Mouse (Mus musculus): ENCODE measurements around the gene Gbf1.

DNA sequence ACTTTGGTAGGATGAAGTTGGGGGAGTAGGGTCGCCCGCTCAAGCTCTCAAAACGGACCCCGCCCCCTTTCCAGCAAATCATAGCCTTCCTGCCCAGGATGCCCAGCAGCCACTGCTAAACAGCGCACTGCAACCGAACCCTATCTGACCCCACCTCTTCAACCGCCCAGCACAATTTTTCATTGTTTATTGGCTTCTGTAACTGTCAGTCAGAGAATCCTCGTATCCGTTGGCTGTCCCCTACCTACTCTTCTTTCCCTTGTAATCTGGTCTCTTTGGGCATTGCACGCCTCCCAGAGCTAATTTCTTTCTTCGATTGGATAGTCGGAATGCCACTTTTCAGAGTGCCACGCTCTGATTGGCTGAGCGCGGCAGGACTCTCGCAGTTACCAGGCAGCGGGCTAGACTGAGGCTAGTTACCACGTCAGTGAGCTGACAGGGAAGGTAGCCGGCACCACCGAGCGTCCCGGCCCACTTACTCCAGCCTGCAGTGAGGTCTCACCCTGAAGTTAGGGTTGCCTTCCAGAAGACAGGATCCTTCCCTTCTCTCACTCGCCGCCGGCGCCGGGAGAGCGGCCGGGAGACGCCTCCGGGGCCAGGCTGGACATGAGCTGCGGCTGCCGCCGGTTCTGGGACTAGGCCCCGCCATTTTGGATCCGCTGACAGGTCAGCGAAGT lies at the start of gene Gbf1:
- TF ChIP-seq POLR2AphosphoS2 (IDR thresholded peaks at IDR 0.05; ENCODE audit: insufficient read length, low read depth) (peak; percentile 94), POLR2A (IDR thresholded peaks at IDR 0.05; ENCODE audit: insufficient read length, low read depth) (peak; percentile 95), MAX (IDR thresholded peaks at IDR 0.05; ENCODE audit: low read depth) (no peak), TCF12 (IDR thresholded peaks at IDR 0.05; ENCODE audit: insufficient read depth, poor library complexity, severe bottlenecking) (no peak), REST (IDR thresholded peaks at IDR 0.05; ENCODE audit: insufficient read depth, insufficient read length) (no peak)
